Mouse (Mus musculus) embryonic facial prominence, embryonic 15.5 days (tissue): ENCODE results near the gene Gjb1. TPM values are rescaled to one million over a fixed set of nuclear protein-coding genes. Genes with fewer than 3 reads are reported as not detected.
"Not testable (repeated sequence)": the region's sequence is repeated elsewhere in the genome, so short reads cannot be mapped to it uniquely, and the experiment has no call there.

Source experiments
- ATAC-seq: fragments of 200-750 bp; cut with Nextera tagmentation; 2 replicates; pipeline ENCODE4 v1.8.0; 2017; ENCODE audit warnings: low read depth, moderate TSS enrichment; ENCODE audit not compliant: insufficient number of reproducible peaks, low FRiP score, low TSS enrichment
- H3K27ac ChIP-seq: fragments of 300-500 bp; sonication (generic); replicated peaks from 2 replicates; pipeline ENCODE4 v1.5.1; 2015; ENCODE audit warnings: mild to moderate bottlenecking, inconsistent platforms
- H3K27me3 ChIP-seq: fragments of 300-500 bp; sonication (generic); 2 replicates; pipeline ENCODE4 v1.6.1; 2015; ENCODE audit warnings: inconsistent platforms
- H3K36me3 ChIP-seq: fragments of 300-500 bp; sonication (generic); 2 replicates; pipeline ENCODE4 v1.6.1; 2015; ENCODE audit warnings: mild to moderate bottlenecking, inconsistent platforms
- H3K4me1 ChIP-seq: fragments of 300-500 bp; sonication (generic); 2 replicates; pipeline ENCODE4 v1.6.1; 2015; ENCODE audit warnings: inconsistent platforms
- H3K4me2 ChIP-seq: fragments of 300-500 bp; sonication (generic); replicated peaks from 2 replicates; pipeline ENCODE4 v1.6.1; 2015; ENCODE audit warnings: mild to moderate bottlenecking, inconsistent platforms
- H3K4me3 ChIP-seq: fragments of 300-500 bp; sonication (generic); replicated peaks from 2 replicates; pipeline ENCODE4 v1.5.1; 2015; ENCODE audit warnings: mild to moderate bottlenecking, inconsistent platforms
- H3K9ac ChIP-seq: fragments of 300-500 bp; sonication (generic); 2 replicates; pipeline ENCODE4 v1.6.1; 2015; ENCODE audit warnings: inconsistent platforms
- H3K9me3 ChIP-seq: fragments of 300-500 bp; sonication (generic); replicated peaks from 2 replicates; pipeline ENCODE4 v1.6.1; 2016; ENCODE audit warnings: inconsistent platforms
- WGBS: fragments of 180-500 bp; shearing (Covaris S2); methylation state at CpG from one replicate; pipeline ENCODE4 v1.1.7; 2015; 5-methylcytosine and 5-hydroxymethylcytosine counted together
- polyA plus RNA-seq: library from polyadenylated mRNA; unstranded; fragments of >200 nt; fragmentation: Nextera tagmentation; extraction: Ambion mirVana; gene quantifications from 2 replicates; pipeline ENCODE4 v1.2.1, GENCODE M21; 2015

The Gjb1 gene
- 0.24 and 0.34 TPM in 2 replicates for polyA plus RNA-seq

- no peaks in the 10 kb centered on the region for H3K36me3 ChIP-seq
- WGBS: 75% methylated on average over 7 of the region's 7 CpGs
- no peaks in the 10 kb centered on the region for H3K9me3 ChIP-seq
- no peak for ATAC-seq
- no peak within 1 kb of the TSS for H3K4me3 ChIP-seq
- no peaks in the 10 kb centered on the region for H3K4me1 ChIP-seq
- H3K4me2 ChIP-seq: no peak within 1 kb of the TSS
- no peak within 1 kb of the TSS for H3K9ac ChIP-seq
- H3K27ac ChIP-seq: no peak within 1 kb of the TSS
- peaks cover 14% of the 10 kb centered on the region for H3K27me3 ChIP-seq
Observed at GRCm38 (mm10) chrX:101376190-101376968, at the start of gene Gjb1. Gene Gjb1 (plus strand): TSS chrX:101376378.

DNA sequence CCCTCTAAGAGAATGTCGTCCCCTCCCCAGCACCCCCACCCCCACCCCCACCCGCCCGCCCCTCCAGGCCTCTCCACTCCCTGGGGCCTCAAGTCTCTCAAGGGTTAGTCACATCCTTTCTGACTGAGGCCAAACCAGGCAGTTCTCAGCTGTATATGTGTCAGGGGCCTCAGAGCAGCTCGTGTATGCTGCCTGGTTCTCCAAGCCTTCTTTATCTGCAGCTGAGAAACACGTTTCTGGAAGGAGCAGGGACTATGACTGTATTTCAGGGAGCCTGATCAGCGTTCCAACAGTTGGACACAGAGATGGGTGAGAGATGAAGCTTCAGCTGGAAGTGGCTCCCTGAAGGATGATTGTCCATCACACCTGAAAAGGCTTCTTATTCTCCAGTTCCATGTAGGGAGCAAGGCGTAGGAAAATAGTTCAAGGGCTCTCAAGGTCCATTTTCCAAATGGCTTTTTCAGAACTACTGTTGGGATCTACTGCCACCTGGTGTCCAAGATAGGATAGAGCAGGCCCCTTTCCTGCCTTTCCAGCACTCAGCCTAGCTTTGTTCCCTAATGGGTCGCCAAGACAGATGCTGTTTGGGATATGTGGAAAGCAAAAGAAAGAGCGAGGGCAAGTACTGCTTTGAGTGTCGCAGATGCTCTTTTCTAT, 46.7 kb upstream of the Gjb1 start:
- no peaks in the 10 kb centered on the region for H3K36me3 ChIP-seq
- ATAC-seq: no peak
- no peak overlapping the region for H3K9ac ChIP-seq
- H3K4me1 ChIP-seq: no peaks in the 10 kb centered on the region
- peak overlapping the region; percentile 15; the same call in 1 of the 2 replicates for H3K4me2 ChIP-seq
- no peaks in the 10 kb centered on the region for H3K27me3 ChIP-seq
- peak overlapping the region; percentile 51 for H3K27ac ChIP-seq
- WGBS: 15% methylated on average over 9 of the region's 10 CpGs
- no peaks in the 10 kb centered on the region for H3K9me3 ChIP-seq
- no peak overlapping the region for H3K4me3 ChIP-seq

DNA sequence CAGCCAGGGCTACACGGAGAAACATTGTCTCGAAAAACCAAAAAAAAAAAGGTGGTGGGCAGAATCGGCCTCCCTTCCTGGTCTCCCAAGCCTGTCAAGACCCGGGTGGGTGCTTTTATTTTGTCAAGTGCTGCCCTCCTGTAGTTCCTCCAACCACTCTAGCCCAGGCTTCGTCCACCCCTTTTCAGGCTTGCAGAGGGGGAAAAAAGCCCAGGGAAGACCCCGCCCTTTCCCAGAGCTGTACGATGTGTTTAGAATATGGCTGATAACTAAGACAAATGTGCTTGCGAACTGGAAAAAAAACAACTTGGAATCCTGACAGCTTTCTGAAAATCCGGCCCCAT, 44.2 kb upstream of the Gjb1 start:
- H3K4me2 ChIP-seq: peak overlapping the region; percentile 39
- H3K27ac ChIP-seq: peak overlapping the region; percentile 91
- no peaks in the 10 kb centered on the region for H3K9me3 ChIP-seq
- no peaks in the 10 kb centered on the region for H3K4me1 ChIP-seq
- no peaks in the 10 kb centered on the region for H3K27me3 ChIP-seq
- 39% methylated on average over 8 of the region's 9 CpGs for WGBS
- peak; percentile 4; the same call in 1 of the 2 replicates for ATAC-seq
- H3K36me3 ChIP-seq: no peaks in the 10 kb centered on the region
- H3K9ac ChIP-seq: 0 out of 2 replicates have a peak overlapping the region, but pooled peaks have one; percentile 15
- H3K4me3 ChIP-seq: peak overlapping the region; percentile 40

GRCm38 (mm10) chrX:101332375-101333211, 43.6 kb upstream of the Gjb1 start:
- Histone ChIP-seq H3K27me3 (no peaks in the 10 kb centered on the region), H3K4me3 (peak overlapping the region; percentile 40), H3K4me2 (peak overlapping the region; percentile 48), H3K4me1 (no peaks in the 10 kb centered on the region), H3K9me3 (no peaks in the 10 kb centered on the region), H3K27ac (peak overlapping the region; percentile 91), H3K36me3 (no peaks in the 10 kb centered on the region), H3K9ac (peak overlapping the region; percentile 15; the same call in 1 of the 2 replicates)
- 18% methylated on average over 46 of the region's 49 CpGs for WGBS
- peak; percentile 95 for ATAC-seq

- 86% methylated on average over 5 of the region's 5 CpGs for WGBS
- Histone ChIP-seq H3K36me3 (no peaks in the 10 kb centered on the region), H3K4me2 (no peak overlapping the region), H3K9me3 (no peaks in the 10 kb centered on the region), H3K4me3 (no peak overlapping the region), H3K27me3 (no peaks in the 10 kb centered on the region), H3K9ac (no peak overlapping the region), H3K27ac (no peak overlapping the region), H3K4me1 (no peaks in the 10 kb centered on the region)
- ATAC-seq: no peak
Observed at GRCm38 (mm10) chrX:101334606-101335005, 41.6 kb upstream of the Gjb1 start.

GRCm38 (mm10) chrX:101338666-101339065, 37.5 kb upstream of the Gjb1 start:
- Histone ChIP-seq H3K9ac (no peak overlapping the region), H3K36me3 (no peaks in the 10 kb centered on the region), H3K4me1 (no peaks in the 10 kb centered on the region), H3K4me3 (no peak overlapping the region), H3K4me2 (no peak overlapping the region), H3K27me3 (no peaks in the 10 kb centered on the region), H3K27ac (no peak overlapping the region), H3K9me3 (no peaks in the 10 kb centered on the region)
- no peak for ATAC-seq
- WGBS: 49% methylated on average over 4 of the region's 4 CpGs

- H3K9me3 ChIP-seq, H3K4me3 ChIP-seq, H3K9ac ChIP-seq, H3K36me3 ChIP-seq, H3K4me2 ChIP-seq, ATAC-seq, H3K27ac ChIP-seq, H3K4me1 ChIP-seq, H3K27me3 ChIP-seq: not testable (repeated sequence)
- WGBS: 25% methylated on average over 2 of the region's 2 CpGs
Observed at GRCm38 (mm10) chrX:101342837-101343236, 33.3 kb upstream of the Gjb1 start.

- no peaks in the 10 kb centered on the region for H3K36me3 ChIP-seq
Observed at GRCm38 (mm10) chrX:101345456-101345855, 30.7 kb upstream of the Gjb1 start.

DNA sequence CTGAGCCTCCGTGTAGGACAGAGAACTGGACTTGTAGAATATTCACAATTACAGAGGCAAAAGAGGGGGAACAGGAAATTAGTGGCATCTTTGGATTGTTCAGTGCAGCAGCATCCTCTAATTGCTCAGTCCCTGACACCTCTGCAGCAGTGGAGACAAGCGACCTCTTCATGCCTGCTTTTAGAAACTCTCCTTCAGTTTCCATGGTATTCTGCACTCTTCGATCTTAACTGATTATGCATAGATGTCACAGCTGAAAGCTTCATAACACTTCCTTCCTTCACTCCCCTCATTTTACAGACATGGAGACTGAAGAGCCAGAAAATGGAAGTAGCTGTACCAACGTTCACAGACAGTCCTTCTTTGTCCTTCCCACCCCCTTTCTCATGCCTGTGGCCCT, 29.7 kb upstream of the Gjb1 start:
- Histone ChIP-seq H3K9me3 (no peaks in the 10 kb centered on the region), H3K4me1 (no peaks in the 10 kb centered on the region), H3K4me2 (no peak overlapping the region), H3K9ac (no peak overlapping the region), H3K36me3 (no peaks in the 10 kb centered on the region), H3K27ac (no peak overlapping the region), H3K4me3 (no peak overlapping the region), H3K27me3 (no peaks in the 10 kb centered on the region)
- 57% methylated on average over 4 of the region's 4 CpGs for WGBS
- no peak for ATAC-seq

More at GRCm38 (mm10) chrX:101345456-101345855, 30.7 kb upstream of the Gjb1 start:
- H3K9me3 ChIP-seq: no peaks in the 10 kb centered on the region
- no peaks in the 10 kb centered on the region for H3K4me1 ChIP-seq
- H3K4me3 ChIP-seq: no peak overlapping the region
- no peak overlapping the region for H3K9ac ChIP-seq
- no peak overlapping the region for H3K27ac ChIP-seq
- no peak for ATAC-seq
- no peak overlapping the region for H3K4me2 ChIP-seq
- H3K27me3 ChIP-seq: no peaks in the 10 kb centered on the region
- 85% methylated on average over 2 of the region's 2 CpGs for WGBS

GRCm38 (mm10) chrX:101351188-101351587, 25.0 kb upstream of the Gjb1 start:
- WGBS: 34% methylated on average over 4 of the region's 4 CpGs
- Histone ChIP-seq H3K27me3 (no peaks in the 10 kb centered on the region; the same call in 1 of the 2 replicates), H3K4me3 (no peak overlapping the region), H3K4me1 (no peaks in the 10 kb centered on the region), H3K36me3 (no peaks in the 10 kb centered on the region), H3K27ac (no peak overlapping the region), H3K9me3 (no peaks in the 10 kb centered on the region), H3K4me2 (no peak overlapping the region), H3K9ac (no peak overlapping the region)
- no peak for ATAC-seq

- not testable (repeated sequence) for H3K27me3 ChIP-seq, H3K36me3 ChIP-seq, ATAC-seq, H3K9me3 ChIP-seq, H3K27ac ChIP-seq, H3K4me1 ChIP-seq, H3K4me3 ChIP-seq, H3K4me2 ChIP-seq, H3K9ac ChIP-seq
- 67% methylated on average over 4 of the region's 4 CpGs for WGBS
Observed at GRCm38 (mm10) chrX:101358902-101359301, 17.3 kb upstream of the Gjb1 start.
